Mouse (Mus musculus) midbrain, embryonic 15.5 days (tissue): ENCODE data around the gene Cacna1c. TPM values are rescaled to one million over a fixed set of nuclear protein-coding genes. Genes with fewer than 3 reads are reported as not detected.

ENCODE experiments used
- ATAC-seq: fragments of 200-750 bp; cut with Nextera tagmentation; replicated peaks from 2 replicates; pipeline ENCODE4 v1.8.0; 2017; ENCODE audit warnings: moderate TSS enrichment
- H3K27ac ChIP-seq: fragments of 300-500 bp; sonication (generic); 2 replicates; pipeline ENCODE4 v1.5.1; 2015; ENCODE audit warnings: mild to moderate bottlenecking, inconsistent platforms
- H3K27me3 ChIP-seq: fragments of 300-500 bp; sonication (generic); replicated peaks from 2 replicates; pipeline ENCODE4 v1.6.1; 2015; ENCODE audit warnings: inconsistent platforms
- H3K36me3 ChIP-seq: fragments of 300-500 bp; sonication (generic); replicated peaks from 2 replicates; pipeline ENCODE4 v1.6.1; 2015; ENCODE audit warnings: inconsistent platforms
- H3K4me1 ChIP-seq: fragments of 300-500 bp; sonication (generic); 2 replicates; pipeline ENCODE4 v1.6.1; 2015; ENCODE audit warnings: inconsistent platforms
- H3K4me2 ChIP-seq: fragments of 300-500 bp; sonication (generic); 2 replicates; pipeline ENCODE4 v1.6.1; 2015; ENCODE audit warnings: inconsistent platforms, mild to moderate bottlenecking, moderate library complexity
- H3K4me3 ChIP-seq: fragments of 300-500 bp; sonication (generic); 2 replicates; pipeline ENCODE4 v1.5.1; 2015; ENCODE audit warnings: mild to moderate bottlenecking, inconsistent platforms
- H3K9ac ChIP-seq: fragments of 300-500 bp; sonication (generic); 2 replicates; pipeline ENCODE4 v1.6.1; 2015; ENCODE audit warnings: mild to moderate bottlenecking, inconsistent platforms
- H3K9me3 ChIP-seq: fragments of 300-500 bp; sonication (generic); 2 replicates; pipeline ENCODE4 v1.6.1; 2016; ENCODE audit warnings: inconsistent platforms
- WGBS: fragments of 180-500 bp; shearing (Covaris S2); methylation state at CpG from one replicate; pipeline ENCODE4 v1.1.7; 2015; ENCODE audit warnings: mixed read lengths; 5-methylcytosine and 5-hydroxymethylcytosine counted together
- polyA plus RNA-seq: library from polyadenylated mRNA; unstranded; fragments of >200 nt; fragmentation: Nextera tagmentation; extraction: Ambion mirVana; gene quantifications from 2 replicates; pipeline ENCODE4 v1.2.1, GENCODE M21; 2015

Cacna1c gene
- polyA plus RNA-seq, 1 experiment from 2014 or later = 7.9 TPM

DNA sequence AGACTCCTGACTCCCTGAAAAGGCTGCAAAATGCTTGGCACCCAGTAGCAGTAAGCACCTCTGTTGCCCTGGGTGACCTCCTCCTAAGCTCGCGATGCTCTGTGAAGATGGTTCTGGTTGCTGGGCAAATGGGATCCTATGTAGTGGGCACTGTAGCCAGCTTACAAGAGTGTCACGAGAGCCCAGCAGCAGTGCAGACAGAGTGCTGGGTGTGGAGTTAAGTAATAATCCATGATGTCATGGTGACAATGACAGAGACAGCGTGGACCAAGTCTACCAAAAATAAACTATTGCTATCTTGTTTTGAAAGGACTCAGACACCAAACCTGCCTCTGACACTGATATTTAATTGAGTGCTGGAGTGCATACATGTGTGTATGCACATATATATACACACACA, 5.4 kb upstream of the Cacna1c start:
- 92% methylated on average over 4 of the region's 4 CpGs for WGBS
- no peak overlapping the region for H3K27ac ChIP-seq
- H3K4me2 ChIP-seq = no peak overlapping the region
- no peaks in the 10 kb centered on the region for H3K27me3 ChIP-seq
- 0 out of 2 replicates have a peak, but pooled peaks cover 8% of the 10 kb centered on the region for H3K36me3 ChIP-seq
- no peak for ATAC-seq
- no peaks in the 10 kb centered on the region for H3K9me3 ChIP-seq
- peaks cover 13% of the 10 kb centered on the region for H3K4me1 ChIP-seq
- H3K4me3 ChIP-seq = no peak overlapping the region
- H3K9ac ChIP-seq = no peak overlapping the region

DNA sequence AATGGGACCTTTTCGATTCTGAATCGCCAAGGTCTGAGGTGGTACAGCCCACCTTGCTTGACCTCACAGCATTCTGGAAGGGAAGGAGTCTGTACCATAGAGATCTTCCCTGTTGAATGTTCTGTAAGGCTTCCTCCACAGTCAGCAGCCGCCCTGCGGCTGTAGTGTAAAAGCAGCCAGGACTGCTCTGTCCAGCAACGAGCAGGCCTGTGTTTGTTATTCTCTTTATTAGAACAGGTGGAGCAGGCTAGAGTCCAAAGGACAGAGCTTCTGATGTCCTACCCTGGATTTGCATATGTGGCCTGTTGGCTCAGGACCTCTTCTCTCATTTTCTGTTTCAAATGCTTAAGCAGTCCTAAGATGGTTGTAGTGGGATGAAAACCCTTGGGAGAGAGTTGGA, 4.1 kb upstream of the Cacna1c start:
- H3K36me3 ChIP-seq = 0 out of 2 replicates have a peak, but pooled peaks cover 8% of the 10 kb centered on the region
- H3K27ac ChIP-seq = no peak overlapping the region
- no peaks in the 10 kb centered on the region for H3K27me3 ChIP-seq
- WGBS = 83% methylated on average over 5 of the region's 5 CpGs
- H3K4me2 ChIP-seq = no peak overlapping the region
- no peak for ATAC-seq
- H3K9ac ChIP-seq = no peak overlapping the region
- H3K4me3 ChIP-seq = no peak overlapping the region
- peaks cover 13% of the 10 kb centered on the region for H3K4me1 ChIP-seq
- H3K9me3 ChIP-seq = no peaks in the 10 kb centered on the region

DNA sequence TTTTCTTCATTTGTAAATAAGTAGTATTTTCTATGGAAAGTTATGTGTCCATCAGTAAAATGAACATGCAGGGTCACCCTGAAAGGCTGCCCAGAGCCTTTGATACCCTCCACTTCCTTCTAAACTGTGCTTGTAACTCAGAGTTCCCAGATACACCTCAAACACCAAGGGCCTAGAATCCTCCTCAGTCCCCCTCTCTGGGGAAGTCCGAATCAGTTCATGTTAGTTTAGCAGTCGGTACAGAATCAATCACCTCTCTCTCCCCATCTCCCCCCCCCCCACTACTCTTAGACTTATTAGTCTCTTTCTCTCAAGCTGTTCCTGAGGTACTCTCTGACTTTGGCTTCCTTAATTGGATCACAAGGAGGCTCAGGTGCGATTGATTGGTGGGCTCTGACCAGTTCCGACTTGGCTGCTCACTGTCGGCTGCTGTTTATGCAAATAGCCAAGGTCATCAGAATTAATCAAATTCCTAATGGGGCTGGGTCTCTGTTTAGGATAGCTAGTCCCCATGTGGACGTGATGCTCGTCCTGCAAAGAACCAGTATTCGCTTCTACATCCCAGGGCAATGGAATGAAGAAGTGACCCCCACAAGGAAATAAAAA, 3.2 kb upstream of the Cacna1c start:
- Histone ChIP-seq H3K9me3 (no peaks in the 10 kb centered on the region), H3K27ac (no peak overlapping the region), H3K36me3 (0 out of 2 replicates have a peak, but pooled peaks cover 8% of the 10 kb centered on the region), H3K9ac (no peak overlapping the region), H3K4me1 (peaks cover 13% of the 10 kb centered on the region), H3K27me3 (no peaks in the 10 kb centered on the region), H3K4me3 (no peak overlapping the region), H3K4me2 (no peak overlapping the region)
- WGBS = 23% methylated on average over 8 of the region's 8 CpGs
- ATAC-seq = no peak

DNA sequence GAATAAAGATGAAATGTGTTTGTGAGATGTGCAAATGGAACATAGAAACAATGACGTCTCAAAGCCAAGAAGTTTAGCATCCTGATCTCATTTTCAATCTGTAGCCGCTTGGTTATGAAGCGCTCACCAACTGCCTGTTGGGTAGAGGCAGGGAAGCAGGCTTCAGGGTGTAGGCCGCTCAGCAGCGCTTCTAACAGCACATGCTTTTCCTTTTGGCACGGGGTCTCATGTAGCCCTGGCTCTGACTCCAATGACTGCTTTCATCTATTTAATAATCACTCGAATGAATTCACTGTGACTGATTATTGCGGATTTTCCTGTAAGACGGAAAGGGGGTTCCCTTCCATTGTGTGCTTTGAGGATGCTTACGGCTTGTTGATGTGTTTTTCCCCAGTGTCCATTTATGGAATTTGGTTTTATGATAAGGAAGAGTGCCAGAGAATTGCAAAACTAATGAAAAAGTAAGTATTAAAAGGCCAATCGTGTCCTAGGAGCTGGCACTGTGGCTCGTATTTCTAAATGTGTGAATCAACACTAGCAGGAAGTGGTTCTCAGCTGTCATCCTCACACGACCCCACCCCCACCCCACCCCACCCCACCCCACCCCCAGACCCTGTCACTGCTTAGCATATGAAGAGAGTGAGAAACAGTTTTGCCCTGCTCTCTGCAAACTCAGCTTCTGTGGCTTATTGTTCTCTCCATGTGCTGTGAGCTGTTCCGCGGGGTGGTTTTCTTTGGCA, 2.5 kb upstream of the Cacna1c start:
- H3K36me3 ChIP-seq = peaks cover 6% of the 10 kb centered on the region; the same call in 1 of the 2 replicates
- peaks cover 13% of the 10 kb centered on the region for H3K4me1 ChIP-seq
- 21% methylated on average over 15 of the region's 15 CpGs for WGBS
- H3K27ac ChIP-seq = no peak overlapping the region
- no peak overlapping the region for H3K4me3 ChIP-seq
- peak; percentile 70; the same call in 1 of the 2 replicates for ATAC-seq
- no peaks in the 10 kb centered on the region for H3K9me3 ChIP-seq
- no peak overlapping the region for H3K4me2 ChIP-seq
- H3K27me3 ChIP-seq = no peaks in the 10 kb centered on the region
- no peak overlapping the region for H3K9ac ChIP-seq

- 93% methylated on average over 7 of the region's 7 CpGs for WGBS
- Histone ChIP-seq H3K36me3 (peaks cover 10% of the 10 kb centered on the region), H3K27me3 (no peaks in the 10 kb centered on the region), H3K4me2 (no peak overlapping the region), H3K9me3 (no peaks in the 10 kb centered on the region), H3K4me1 (peaks cover 13% of the 10 kb centered on the region), H3K27ac (no peak overlapping the region), H3K4me3 (no peak overlapping the region), H3K9ac (no peak overlapping the region)
- ATAC-seq = no peak
Measured at GRCm38 (mm10) chr6:119194601-119195000, 1.6 kb downstream of the Cacna1c start.

DNA sequence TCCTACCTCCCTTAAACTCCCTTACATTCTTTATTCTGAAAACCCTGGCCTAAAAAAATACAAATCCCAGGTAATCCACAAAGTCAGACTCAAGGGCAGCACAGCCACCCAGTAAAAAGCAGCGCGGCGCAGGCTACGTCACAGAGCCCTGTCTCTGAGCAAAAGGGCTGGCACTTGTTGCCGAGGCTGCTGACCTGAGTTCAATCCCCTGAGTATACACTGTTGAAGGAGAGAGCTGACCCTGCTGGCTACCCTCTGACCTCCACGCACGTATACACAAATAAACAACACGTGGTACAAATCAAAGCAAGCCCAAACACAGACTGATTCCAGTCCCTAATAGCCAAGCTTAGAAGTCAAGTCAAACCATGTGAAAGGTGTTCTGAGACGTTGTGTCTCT, 2.1 kb downstream of the Cacna1c start:
- WGBS = 86% methylated on average over 9 of the region's 9 CpGs
- ATAC-seq = no peak
- H3K27me3 ChIP-seq = no peaks in the 10 kb centered on the region
- H3K9ac ChIP-seq = no peak overlapping the region
- H3K4me1 ChIP-seq = peaks cover 9% of the 10 kb centered on the region
- no peak overlapping the region for H3K4me3 ChIP-seq
- H3K9me3 ChIP-seq = no peaks in the 10 kb centered on the region
- no peak overlapping the region for H3K4me2 ChIP-seq
- peaks cover 10% of the 10 kb centered on the region for H3K36me3 ChIP-seq
- no peak overlapping the region for H3K27ac ChIP-seq

DNA sequence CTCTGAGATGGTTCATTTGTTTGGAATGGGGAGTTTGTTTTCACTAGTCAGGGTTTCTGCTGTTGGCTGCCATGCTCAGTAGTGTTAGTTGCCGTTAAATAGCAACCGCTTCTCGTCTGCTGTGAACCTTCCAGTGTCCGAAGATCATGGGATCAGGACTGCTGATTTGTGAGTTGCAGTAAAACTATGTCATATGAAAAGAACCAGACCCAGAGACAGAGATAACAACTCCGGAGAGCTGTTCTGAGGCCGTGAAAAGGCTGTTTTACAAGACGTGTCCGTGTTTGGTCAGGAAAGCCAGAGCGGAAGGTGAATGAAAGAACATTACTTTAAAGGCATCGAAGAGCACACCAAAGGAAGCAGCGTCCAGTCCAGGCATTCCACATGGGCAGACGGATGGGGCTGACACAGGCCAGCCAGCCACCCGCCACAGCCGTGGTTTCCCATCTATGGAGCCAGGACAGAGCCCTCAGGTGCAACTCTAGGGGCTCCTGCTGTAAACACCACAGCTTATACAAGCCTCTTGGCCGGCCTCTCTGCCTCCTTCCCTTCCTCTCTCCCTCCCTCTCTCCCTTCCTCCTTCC, 2.6 kb downstream of the Cacna1c start:
- Histone ChIP-seq H3K4me1 (peaks cover 4% of the 10 kb centered on the region), H3K36me3 (peaks cover 10% of the 10 kb centered on the region), H3K9ac (no peak overlapping the region), H3K27me3 (no peaks in the 10 kb centered on the region), H3K4me2 (no peak overlapping the region), H3K9me3 (no peaks in the 10 kb centered on the region), H3K4me3 (no peak overlapping the region), H3K27ac (no peak overlapping the region)
- 89% methylated on average over 15 of the region's 15 CpGs for WGBS
- ATAC-seq = no peak

DNA sequence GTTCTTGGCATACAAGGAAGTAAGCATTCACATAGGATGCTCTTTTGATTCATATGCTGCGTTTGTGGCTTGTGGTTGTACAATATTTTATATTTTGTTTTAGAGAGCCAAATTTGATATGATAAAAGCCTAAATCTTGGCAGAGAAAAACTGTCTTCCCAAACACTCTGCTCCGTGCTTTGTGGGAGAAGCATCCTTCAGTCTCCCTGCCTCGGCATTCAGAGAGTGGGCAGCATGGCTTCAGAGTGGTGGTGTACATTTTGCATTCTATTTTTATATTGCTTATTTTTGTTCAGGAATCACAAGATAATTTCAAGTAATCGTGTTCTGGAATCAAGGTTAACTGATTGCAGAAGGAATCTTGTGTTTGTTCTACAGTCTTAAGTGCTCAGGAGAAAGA, 4.7 kb downstream of the Cacna1c start:
- H3K36me3 ChIP-seq = peaks cover 10% of the 10 kb centered on the region
- no peak overlapping the region for H3K27ac ChIP-seq
- H3K9ac ChIP-seq = no peak overlapping the region
- ATAC-seq = no peak
- H3K4me3 ChIP-seq = no peak overlapping the region
- no peak overlapping the region for H3K4me2 ChIP-seq
- H3K4me1 ChIP-seq = no peaks in the 10 kb centered on the region
- H3K9me3 ChIP-seq = no peaks in the 10 kb centered on the region
- no peaks in the 10 kb centered on the region for H3K27me3 ChIP-seq
- 92% methylated on average over 4 of the region's 4 CpGs for WGBS

- no peak overlapping the region for H3K4me3 ChIP-seq
- H3K36me3 ChIP-seq = peaks cover 7% of the 10 kb centered on the region; the same call in 1 of the 2 replicates
- H3K27ac ChIP-seq = no peak overlapping the region
- H3K27me3 ChIP-seq = no peaks in the 10 kb centered on the region
- no peaks in the 10 kb centered on the region for H3K9me3 ChIP-seq
- no peak overlapping the region for H3K4me2 ChIP-seq
- 60% methylated on average over 6 of the region's 6 CpGs for WGBS
- H3K9ac ChIP-seq = no peak overlapping the region
- ATAC-seq = no peak
- H3K4me1 ChIP-seq = peaks cover 5% of the 10 kb centered on the region; the same call in 1 of the 2 replicates
Measured at GRCm38 (mm10) chr6:119187631-119188030, 8.6 kb downstream of the Cacna1c start.

DNA sequence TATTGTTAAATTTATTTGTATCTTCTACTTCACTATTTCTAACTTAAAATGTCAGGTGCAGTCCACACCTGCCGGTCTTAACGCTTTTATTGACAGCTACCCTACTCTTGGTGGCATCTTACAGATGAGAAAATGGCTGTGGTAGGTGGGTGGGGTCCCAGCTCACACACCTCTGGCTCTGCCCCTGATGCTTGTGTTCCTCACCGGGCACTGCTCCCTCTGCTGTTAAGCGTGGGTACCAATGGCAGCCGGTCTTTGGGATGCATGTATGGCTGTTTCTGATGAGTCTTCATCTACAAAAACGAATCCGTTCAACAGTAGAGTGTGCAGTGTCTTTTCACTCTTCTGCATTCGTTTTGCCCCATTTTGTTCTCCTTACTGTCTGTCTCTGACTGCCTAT, 9.6 kb downstream of the Cacna1c start:
- ATAC-seq = no peak
- no peak overlapping the region for H3K4me3 ChIP-seq
- H3K4me2 ChIP-seq = no peak overlapping the region
- H3K9ac ChIP-seq = no peak overlapping the region
- peaks cover 5% of the 10 kb centered on the region; the same call in 1 of the 2 replicates for H3K4me1 ChIP-seq
- no peak overlapping the region for H3K27ac ChIP-seq
- no peaks in the 10 kb centered on the region for H3K9me3 ChIP-seq
- peaks cover 4% of the 10 kb centered on the region; the same call in 1 of the 2 replicates for H3K36me3 ChIP-seq
- WGBS = 64% methylated on average over 8 of the region's 8 CpGs
- no peaks in the 10 kb centered on the region for H3K27me3 ChIP-seq

- H3K36me3 ChIP-seq = peaks cover 4% of the 10 kb centered on the region; the same call in 1 of the 2 replicates
- no peak overlapping the region for H3K9ac ChIP-seq
- H3K9me3 ChIP-seq = no peaks in the 10 kb centered on the region
- no peak overlapping the region for H3K4me2 ChIP-seq
- H3K4me3 ChIP-seq = no peak overlapping the region
- no peak overlapping the region for H3K27ac ChIP-seq
- no peaks in the 10 kb centered on the region for H3K27me3 ChIP-seq
- ATAC-seq = no peak
- 26% methylated on average over 3 of the region's 3 CpGs for WGBS
- peaks cover 5% of the 10 kb centered on the region; the same call in 1 of the 2 replicates for H3K4me1 ChIP-seq
Measured at GRCm38 (mm10) chr6:119183781-119184180, 12.4 kb downstream of the Cacna1c start.

DNA sequence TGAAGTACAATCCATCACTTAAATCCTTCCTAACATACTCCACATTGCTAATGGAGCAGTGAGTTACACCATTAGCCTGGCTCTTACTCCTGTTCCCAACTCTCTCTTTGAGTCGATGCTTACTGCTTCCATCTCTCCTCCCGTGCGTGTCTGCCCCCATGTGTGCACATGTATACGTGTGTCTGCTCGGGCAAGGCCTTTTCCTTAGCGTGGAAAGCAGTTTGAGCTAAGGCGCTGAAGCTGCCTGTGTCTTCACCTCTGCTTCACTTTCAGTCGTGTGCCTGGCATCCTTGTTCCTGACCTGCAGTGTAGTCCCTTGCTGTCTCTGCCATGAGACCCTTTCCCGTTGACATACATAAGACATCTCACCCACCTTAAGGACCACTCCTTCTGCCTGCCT, 14.0 kb downstream of the Cacna1c start:
- Histone ChIP-seq H3K36me3 (peaks cover 4% of the 10 kb centered on the region; the same call in 1 of the 2 replicates), H3K9ac (no peak overlapping the region), H3K4me1 (peaks cover 11% of the 10 kb centered on the region), H3K27ac (no peak overlapping the region), H3K27me3 (no peaks in the 10 kb centered on the region), H3K9me3 (no peaks in the 10 kb centered on the region), H3K4me2 (no peak overlapping the region), H3K4me3 (no peak overlapping the region)
- 88% methylated on average over 9 of the region's 9 CpGs for WGBS
- no peak for ATAC-seq
